Mouse (Mus musculus) neural tube, embryonic 11.5 days (tissue): ENCODE measurements around the gene Spink4. TPM values are rescaled to one million over a fixed set of nuclear protein-coding genes. Genes with fewer than 3 reads are reported as not detected.
A peak's percentile ranks its signal among the peaks of the same experiment; 100 is the strongest.

ENCODE experiments used
- ATAC-seq: fragments of 200-750 bp; cut with Nextera tagmentation; 2 replicates; pipeline ENCODE4 v1.8.0; 2017; ENCODE audit warnings: moderate number of reproducible peaks, mild to moderate bottlenecking, moderate TSS enrichment, moderate library complexity; ENCODE audit not compliant: insufficient read depth, low FRiP score, low TSS enrichment
- DNase-seq: peaks from one replicate; pipeline ENCODE4 v3.0.0-alpha.2; 2015; ENCODE audit warnings: low spot score
- H3K27ac ChIP-seq: fragments of 300-500 bp; sonication (generic); 2 replicates; pipeline ENCODE4 v1.5.1; 2014; ENCODE audit warnings: low read depth, mild to moderate bottlenecking, low read length
- H3K27me3 ChIP-seq: fragments of 300-500 bp; sonication (generic); 2 replicates; pipeline ENCODE4 v1.6.1; 2014; ENCODE audit warnings: mild to moderate bottlenecking, low read length, mixed read lengths; ENCODE audit not compliant: control insufficient read depth, insufficient read depth
- H3K36me3 ChIP-seq: fragments of 300-500 bp; sonication (generic); 2 replicates; pipeline ENCODE4 v1.6.1; 2014; ENCODE audit warnings: mild to moderate bottlenecking, low read length, moderate library complexity, mixed read lengths; ENCODE audit not compliant: control insufficient read depth, insufficient read depth
- H3K4me1 ChIP-seq: fragments of 300-500 bp; sonication (generic); 2 replicates; pipeline ENCODE4 v1.6.1; 2014; ENCODE audit warnings: low read length, mixed read lengths; ENCODE audit not compliant: control insufficient read depth, insufficient read depth
- H3K4me2 ChIP-seq: fragments of 300-500 bp; sonication (generic); 2 replicates; pipeline ENCODE4 v1.6.1; 2014; ENCODE audit warnings: low read depth, mild to moderate bottlenecking, moderate library complexity
- H3K4me3 ChIP-seq: fragments of 300-500 bp; sonication (generic); 2 replicates; pipeline ENCODE4 v1.5.1; 2014; ENCODE audit warnings: low read depth, low read length
- H3K9ac ChIP-seq: fragments of 300-500 bp; sonication (generic); 2 replicates; pipeline ENCODE4 v1.6.1; 2014; ENCODE audit warnings: mild to moderate bottlenecking, low read length
- H3K9me3 ChIP-seq: fragments of 300-500 bp; sonication (generic); 2 replicates; pipeline ENCODE4 v1.6.1; 2016; ENCODE audit warnings: low read length; ENCODE audit not compliant: control insufficient read depth
- WGBS: fragments of 180-500 bp; shearing (Covaris S2); extraction: QIAGEN DNeasy Blood & Tissue Kit; methylation state at CpG from one replicate; pipeline ENCODE4 v1.1.7; 2014; 5-methylcytosine and 5-hydroxymethylcytosine counted together
- polyA plus RNA-seq: library from polyadenylated mRNA; unstranded; fragments of >200 nt; fragmentation: Nextera tagmentation; extraction: Ambion mirVana; gene quantifications from 2 replicates; pipeline ENCODE4 v1.2.1, GENCODE M21; 2014

Gene Spink4
- polyA plus RNA-seq, 1 experiment from 2014 or later, result not detected

GRCm38 (mm10) chr4:40969161-40969560, 49.3 kb downstream of the Spink4 start:
- 0 out of 2 replicates have a peak, but pooled peaks cover 2% of the 10 kb centered on the region for H3K36me3 ChIP-seq

GRCm38 (mm10) chr4:40969781-40970591, 50.1 kb downstream of the Spink4 start:
- DNase-seq (peak; percentile 13), ATAC-seq (peak; percentile 32)
- no peaks in the 10 kb centered on the region for H3K27me3 ChIP-seq
- H3K4me2 ChIP-seq, result peak overlapping the region; percentile 73
- H3K9ac ChIP-seq, result peak overlapping the region; percentile 81
- H3K4me1 ChIP-seq, result no peaks in the 10 kb centered on the region
- 0 out of 2 replicates have a peak, but pooled peaks cover 2% of the 10 kb centered on the region for H3K36me3 ChIP-seq
- WGBS, result 16% methylated on average over 10 of the region's 13 CpGs
- H3K4me3 ChIP-seq, result peak overlapping the region; percentile 97
- peak overlapping the region; percentile 84 for H3K27ac ChIP-seq
- no peaks in the 10 kb centered on the region for H3K9me3 ChIP-seq

More at GRCm38 (mm10) chr4:40969161-40969560, 49.3 kb downstream of the Spink4 start:
- Histone ChIP-seq H3K27me3 (no peaks in the 10 kb centered on the region), H3K4me1 (no peaks in the 10 kb centered on the region), H3K9me3 (no peaks in the 10 kb centered on the region), H3K4me2 (no peak overlapping the region), H3K27ac (no peak overlapping the region), H3K4me3 (no peak overlapping the region), H3K9ac (no peak overlapping the region)
- ATAC-seq (no peak), DNase-seq (no peak)
- 84% methylated on average over 4 of the region's 4 CpGs for WGBS

- ATAC-seq (no peak; the same call in 1 of the 2 replicates), DNase-seq (no peak)
- H3K27ac ChIP-seq, result peak overlapping the region; percentile 84
- peak overlapping the region; percentile 73 for H3K4me2 ChIP-seq
- H3K27me3 ChIP-seq, result no peaks in the 10 kb centered on the region
- 0 out of 2 replicates have a peak, but pooled peaks cover 2% of the 10 kb centered on the region for H3K36me3 ChIP-seq
- H3K9ac ChIP-seq, result peak overlapping the region; percentile 81
- 0% methylated on average over 16 of the region's 16 CpGs for WGBS
- H3K4me1 ChIP-seq, result no peaks in the 10 kb centered on the region
- no peaks in the 10 kb centered on the region for H3K9me3 ChIP-seq
- peak overlapping the region; percentile 97 for H3K4me3 ChIP-seq
Measured at GRCm38 (mm10) chr4:40970592-40970841, 50.7 kb downstream of the Spink4 start.

- H3K27me3 ChIP-seq, result no peaks in the 10 kb centered on the region
- H3K27ac ChIP-seq, result peak within 1 kb of the TSS; percentile 84
- H3K9ac ChIP-seq, result peak within 1 kb of the TSS; percentile 81
- under 1% methylated on average over 80 of the region's 85 CpGs for WGBS
- peak within 1 kb of the TSS; percentile 73 for H3K4me2 ChIP-seq
- peak within 1 kb of the TSS; percentile 97 for H3K4me3 ChIP-seq
- H3K9me3 ChIP-seq, result no peaks in the 10 kb centered on the region
- H3K36me3 ChIP-seq, result 0 out of 2 replicates have a peak, but pooled peaks cover 2% of the 10 kb centered on the region
- peak; percentile 94 for ATAC-seq
- H3K4me1 ChIP-seq, result no peaks in the 10 kb centered on the region
- DNase-seq, result peak; percentile 95
Measured at GRCm38 (mm10) chr4:40970842-40971701, 51.2 kb downstream of the Spink4 start, which contains the start of gene Nfx1. Nfx1 (plus strand) TSS chr4:40970906.

GRCm38 (mm10) chr4:40971744-40972143, 51.9 kb downstream of the Spink4 start:
- DNase-seq (peak; percentile 26), ATAC-seq (no peak)
- Histone ChIP-seq H3K9me3 (no peaks in the 10 kb centered on the region), H3K4me3 (peak overlapping the region; percentile 97), H3K36me3 (peaks cover 6% of the 10 kb centered on the region; the same call in 1 of the 2 replicates), H3K27me3 (no peaks in the 10 kb centered on the region), H3K27ac (peak overlapping the region; percentile 84; the same call in 1 of the 2 replicates), H3K9ac (no peak overlapping the region), H3K4me2 (peak overlapping the region; percentile 73), H3K4me1 (no peaks in the 10 kb centered on the region)
- WGBS, result 26% methylated on average over 13 of the region's 13 CpGs

- no peaks in the 10 kb centered on the region for H3K4me1 ChIP-seq
- H3K27ac ChIP-seq, result no peak overlapping the region
- DNase-seq, result no peak
- H3K4me3 ChIP-seq, result no peak overlapping the region
- WGBS, result 91% methylated on average over 1 of the region's 1 CpGs
- ATAC-seq, result no peak
- H3K9me3 ChIP-seq, result no peaks in the 10 kb centered on the region
- no peak overlapping the region for H3K9ac ChIP-seq
- peaks cover 13% of the 10 kb centered on the region; the same call in 1 of the 2 replicates for H3K36me3 ChIP-seq
- no peak overlapping the region for H3K4me2 ChIP-seq
- no peaks in the 10 kb centered on the region for H3K27me3 ChIP-seq
Measured at GRCm38 (mm10) chr4:40974011-40974410, 54.2 kb downstream of the Spink4 start.

- no peak for ATAC-seq
- peaks cover 15% of the 10 kb centered on the region for H3K36me3 ChIP-seq
- 96% methylated on average over 3 of the region's 3 CpGs for WGBS
- no peak overlapping the region for H3K27ac ChIP-seq
- H3K4me2 ChIP-seq, result no peak overlapping the region
- no peak overlapping the region for H3K9ac ChIP-seq
- H3K27me3 ChIP-seq, result no peaks in the 10 kb centered on the region
- H3K4me1 ChIP-seq, result no peaks in the 10 kb centered on the region
- no peak for DNase-seq
- H3K9me3 ChIP-seq, result no peaks in the 10 kb centered on the region
- H3K4me3 ChIP-seq, result no peak overlapping the region
Measured at GRCm38 (mm10) chr4:40975678-40976077, 55.8 kb downstream of the Spink4 start.

- Histone ChIP-seq H3K9me3 (no peaks in the 10 kb centered on the region), H3K36me3 (peaks cover 15% of the 10 kb centered on the region), H3K4me1 (no peaks in the 10 kb centered on the region), H3K27ac (no peak overlapping the region), H3K27me3 (no peaks in the 10 kb centered on the region), H3K4me3 (no peak overlapping the region), H3K9ac (no peak overlapping the region), H3K4me2 (no peak overlapping the region)
- ATAC-seq, result no peak
- DNase-seq, result no peak
- 94% methylated on average over 10 of the region's 10 CpGs for WGBS
Measured at GRCm38 (mm10) chr4:40976651-40977050, 56.8 kb downstream of the Spink4 start.
